Mouse (Mus musculus): ENCODE data around the gene Ppp1r13l. TPM values are rescaled to one million over a fixed set of nuclear protein-coding genes. Genes with fewer than 3 reads are reported as not detected.

Ppp1r13l gene
- polyA plus RNA-seq (2015; fragmentation: Nextera tagmentation; extraction: Ambion mirVana): 10.3 and 12.2 TPM in 2 replicates

GRCm38 (mm10) chr7:19359299-19359891, at the start of gene Ppp1r13l, which contains the start of gene Cd3eap:
TSS of gene Ppp1r13l (plus strand) at chr7:19359749.
TSS of gene Cd3eap (minus strand) at chr7:19359483.
- Histone ChIP-seq H3K4me1 (replicated peaks; ENCODE audit: control insufficient read depth, insufficient read depth) (peaks cover 3% of the 10 kb centered on the region; the same call in 1 of the 2 replicates), H3K4me3 (ENCODE audit: low read depth, low read length) (peak within 1 kb of the TSS; percentile 73), H3K36me3 (ENCODE audit: control insufficient read depth, insufficient read depth, low read length) (peaks cover 2% of the 10 kb centered on the region; the same call in 1 of the 2 replicates), H3K9ac (ENCODE audit: low read length) (peak within 1 kb of the TSS; percentile 73), H3K27ac (replicated peaks) (peak within 1 kb of the TSS; percentile 88), H3K9me3 (ENCODE audit: control insufficient read depth, low read length) (no peaks in the 10 kb centered on the region), H3K27me3 (ENCODE audit: control insufficient read depth, insufficient read depth, low read length) (no peaks in the 10 kb centered on the region), H3K4me2 (replicated peaks; ENCODE audit: low read depth) (peak within 1 kb of the TSS; percentile 92)
- peak; percentile 16 for TF ChIP-seq EP300 (optimal IDR thresholded peaks at IDR 0.05)
- no peak for TF ChIP-seq CTCF (IDR thresholded peaks at IDR 0.05; ENCODE audit: low read depth)
- under 1% methylated on average over 31 of the region's 31 CpGs for WGBS
- peak; percentile 88 for DNase-seq (ENCODE audit: low spot score)
- ATAC-seq (ENCODE audit: low FRiP score, low TSS enrichment): peak; percentile 56

DNA sequence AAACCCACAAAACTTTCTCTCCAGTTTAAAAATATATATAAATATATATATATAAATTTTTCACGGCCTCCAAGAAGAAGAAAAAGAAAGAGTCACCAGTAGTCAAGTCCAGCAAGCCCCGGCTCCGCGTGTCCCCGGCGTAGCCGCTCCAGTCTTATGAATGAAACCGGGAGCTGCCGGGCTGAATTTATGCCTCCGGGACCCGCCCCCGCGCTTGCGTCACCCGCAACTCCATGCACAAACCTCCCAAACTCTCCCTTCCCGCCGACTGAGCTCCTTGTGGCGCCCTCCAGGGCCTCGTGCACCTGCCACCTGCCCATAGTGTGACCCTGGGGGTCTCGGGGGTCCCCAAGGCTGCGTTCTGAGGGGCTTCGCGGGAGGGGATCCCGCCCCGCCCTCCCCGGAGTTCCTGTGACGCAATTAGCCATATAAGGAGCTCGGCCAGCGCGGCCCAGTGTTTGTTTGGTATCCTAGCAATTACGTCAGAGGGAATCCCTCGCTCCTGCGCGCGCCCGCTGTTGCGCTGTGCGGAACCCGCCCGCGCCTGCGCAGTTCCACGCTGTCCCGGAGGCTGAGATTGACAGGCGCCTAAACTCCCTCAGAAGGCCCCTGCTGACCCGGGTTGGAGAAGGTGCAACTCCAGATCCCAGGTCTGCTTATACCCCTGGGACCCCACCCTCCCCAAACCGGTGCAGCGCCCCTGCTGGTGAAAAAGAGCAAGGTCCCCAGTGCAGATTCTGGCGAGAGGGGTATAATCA, 49.5 kb upstream of the Ppp1r13l start, which contains the start of gene Fosb:
Fosb (minus strand) TSS at position 168 of the 758 bp plus-strand sequence.
- ATAC-seq (ENCODE audit: low FRiP score, low TSS enrichment): peak; percentile 86
- Histone ChIP-seq H3K4me2 (replicated peaks; ENCODE audit: low read depth) (peak within 1 kb of the TSS; percentile 99), H3K4me1 (replicated peaks; ENCODE audit: control insufficient read depth, insufficient read depth) (0 out of 2 replicates have a peak, but pooled peaks cover 3% of the 10 kb centered on the region), H3K9ac (ENCODE audit: low read length) (peak within 1 kb of the TSS; percentile 67), H3K27ac (replicated peaks) (peak within 1 kb of the TSS; percentile 65), H3K4me3 (ENCODE audit: low read depth, low read length) (peak within 1 kb of the TSS; percentile 60), H3K9me3 (ENCODE audit: control insufficient read depth, low read length) (no peaks in the 10 kb centered on the region), H3K36me3 (ENCODE audit: control insufficient read depth, insufficient read depth, low read length) (no peaks in the 10 kb centered on the region), H3K27me3 (ENCODE audit: control insufficient read depth, insufficient read depth, low read length) (no peaks in the 10 kb centered on the region; the same call in 1 of the 2 replicates)
- TF ChIP-seq CTCF (IDR thresholded peaks at IDR 0.05; ENCODE audit: low read depth): peak; percentile 68
- TF ChIP-seq EP300 (optimal IDR thresholded peaks at IDR 0.05): no peak
- WGBS: under 1% methylated on average over 49 of the region's 49 CpGs
- DNase-seq (ENCODE audit: low spot score): peak; percentile 93

DNA sequence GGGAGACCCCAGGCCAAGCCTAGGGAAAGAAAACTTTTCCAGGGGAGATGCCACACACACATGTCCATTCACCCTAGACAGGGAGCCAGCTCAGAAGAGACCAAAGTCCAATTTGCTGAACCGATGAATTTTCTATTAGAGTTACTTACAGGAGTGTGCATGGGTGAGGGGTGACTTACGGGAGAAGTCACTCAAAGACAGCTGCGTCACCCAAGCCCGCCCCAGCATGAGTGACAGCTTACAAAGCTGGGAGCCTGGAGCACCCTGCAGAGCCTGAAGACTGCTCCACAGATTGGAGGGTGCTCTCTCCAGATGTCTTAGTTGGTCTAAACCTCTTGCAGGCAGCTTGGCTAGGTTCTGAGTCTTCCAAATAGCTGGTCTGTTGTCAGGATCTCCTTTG, 47.6 kb upstream of the Ppp1r13l start:
- no peaks in the 10 kb centered on the region for H3K27me3 ChIP-seq (ENCODE audit: control insufficient read depth, insufficient read depth, low read length)
- no peak overlapping the region for H3K9ac ChIP-seq (ENCODE audit: low read length)
- ATAC-seq (ENCODE audit: low FRiP score, low TSS enrichment) (no peak), DNase-seq (ENCODE audit: low spot score) (no peak)
- no peaks in the 10 kb centered on the region for H3K9me3 ChIP-seq (ENCODE audit: control insufficient read depth, low read length)
- 26% methylated on average over 4 of the region's 4 CpGs for WGBS
- no peak for TF ChIP-seq CTCF (IDR thresholded peaks at IDR 0.05; ENCODE audit: low read depth)
- no peak for TF ChIP-seq EP300 (optimal IDR thresholded peaks at IDR 0.05)
- H3K27ac ChIP-seq (replicated peaks): no peak overlapping the region
- H3K4me1 ChIP-seq (replicated peaks; ENCODE audit: control insufficient read depth, insufficient read depth): 0 out of 2 replicates have a peak, but pooled peaks cover 3% of the 10 kb centered on the region
- no peaks in the 10 kb centered on the region for H3K36me3 ChIP-seq (ENCODE audit: control insufficient read depth, insufficient read depth, low read length)
- no peak overlapping the region for H3K4me3 ChIP-seq (ENCODE audit: low read depth, low read length)
- H3K4me2 ChIP-seq (replicated peaks; ENCODE audit: low read depth): no peak overlapping the region

DNA sequence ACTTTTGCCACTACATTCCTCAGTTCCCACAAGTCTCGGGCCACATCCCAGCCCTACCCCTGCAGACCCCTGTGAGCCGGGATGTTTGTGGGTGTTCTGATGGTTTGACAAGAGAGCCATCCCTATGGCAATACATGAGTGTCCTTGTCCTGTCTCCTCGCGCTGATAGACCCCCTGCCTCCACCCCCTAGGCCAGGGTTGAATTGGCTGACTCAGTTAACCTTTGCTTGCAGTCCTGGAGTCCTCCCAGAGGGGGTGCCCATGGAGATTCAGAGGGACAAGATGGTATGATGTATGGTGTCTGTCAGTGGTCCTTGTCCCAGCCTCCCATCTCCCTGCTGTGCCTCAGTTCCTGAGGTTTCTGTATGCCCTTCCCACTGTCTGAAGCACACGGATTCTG, 45.5 kb upstream of the Ppp1r13l start:
- H3K27me3 ChIP-seq (ENCODE audit: control insufficient read depth, insufficient read depth, low read length): no peaks in the 10 kb centered on the region
- DNase-seq (ENCODE audit: low spot score) (no peak), ATAC-seq (ENCODE audit: low FRiP score, low TSS enrichment) (no peak)

DNA sequence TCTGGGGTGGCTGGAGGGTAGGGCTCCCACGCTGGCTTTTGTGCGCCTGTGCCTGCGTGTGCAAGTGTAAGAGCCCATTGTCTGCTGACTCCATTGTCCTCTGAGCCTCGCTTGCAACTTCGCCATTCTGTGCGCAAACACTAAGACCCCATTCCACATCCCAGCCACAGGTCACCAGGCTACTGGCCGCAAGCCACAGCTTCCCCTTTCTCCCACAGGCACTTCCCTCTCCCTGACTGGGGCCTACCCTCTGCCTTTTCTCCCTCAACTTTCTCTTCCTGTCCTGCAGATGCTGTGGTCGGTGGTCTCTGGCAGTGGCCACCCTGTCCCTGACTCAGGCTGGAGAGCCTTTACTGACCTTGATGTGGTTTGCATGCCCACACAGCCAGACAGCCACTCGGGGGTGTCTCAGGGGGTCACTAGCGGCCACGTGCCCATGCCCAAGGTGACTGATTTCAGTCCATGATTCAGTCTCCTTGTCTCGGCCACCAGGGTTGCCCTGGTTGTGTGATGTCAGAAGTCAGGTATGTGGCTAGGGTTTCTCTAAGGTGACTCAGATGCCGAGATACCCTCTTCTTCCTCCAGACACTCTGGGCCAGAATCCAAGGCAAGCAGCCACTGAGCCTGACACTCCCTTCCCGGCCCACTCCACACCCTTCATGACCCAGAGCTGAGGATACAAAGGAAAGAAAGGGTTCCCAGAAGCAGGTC, 42.9 kb upstream of the Ppp1r13l start:
- Histone ChIP-seq H3K4me2 (replicated peaks; ENCODE audit: low read depth) (no peak overlapping the region), H3K9me3 (ENCODE audit: control insufficient read depth, low read length) (no peaks in the 10 kb centered on the region), H3K9ac (ENCODE audit: low read length) (no peak overlapping the region), H3K27ac (replicated peaks) (no peak overlapping the region), H3K36me3 (ENCODE audit: control insufficient read depth, insufficient read depth, low read length) (no peaks in the 10 kb centered on the region), H3K4me1 (replicated peaks; ENCODE audit: control insufficient read depth, insufficient read depth) (no peaks in the 10 kb centered on the region; the same call in 1 of the 2 replicates), H3K27me3 (ENCODE audit: control insufficient read depth, insufficient read depth, low read length) (no peaks in the 10 kb centered on the region), H3K4me3 (ENCODE audit: low read depth, low read length) (no peak overlapping the region)
- DNase-seq (ENCODE audit: low spot score): peak; percentile 65
- peak; percentile 50 for ATAC-seq (ENCODE audit: low FRiP score, low TSS enrichment)
- TF ChIP-seq CTCF (IDR thresholded peaks at IDR 0.05; ENCODE audit: low read depth) (no peak), EP300 (optimal IDR thresholded peaks at IDR 0.05) (no peak)
- WGBS: 40% methylated on average over 14 of the region's 14 CpGs

More for the DNA sequence above, 45.5 kb upstream of the Ppp1r13l start:
- H3K4me2 ChIP-seq (replicated peaks; ENCODE audit: low read depth): no peak overlapping the region
- 0 out of 2 replicates have a peak, but pooled peaks cover 3% of the 10 kb centered on the region for H3K4me1 ChIP-seq (replicated peaks; ENCODE audit: control insufficient read depth, insufficient read depth)
- H3K4me3 ChIP-seq (ENCODE audit: low read depth, low read length): no peak overlapping the region
- H3K9me3 ChIP-seq (ENCODE audit: control insufficient read depth, low read length): no peaks in the 10 kb centered on the region
- H3K36me3 ChIP-seq (ENCODE audit: control insufficient read depth, insufficient read depth, low read length): no peaks in the 10 kb centered on the region
- H3K9ac ChIP-seq (ENCODE audit: low read length): no peak overlapping the region
- TF ChIP-seq CTCF (IDR thresholded peaks at IDR 0.05; ENCODE audit: low read depth): no peak
- no peak overlapping the region for H3K27ac ChIP-seq (replicated peaks)
- WGBS: 51% methylated on average over 5 of the region's 5 CpGs
